Mouse (Mus musculus): Measurements from ENCODE around the gene Kcnj6. TPM values are rescaled to one million over a fixed set of nuclear protein-coding genes. Genes with fewer than 3 reads are reported as not detected.

Gene Kcnj6
- polyA plus RNA-seq, 2 experiments, result 0.03 TPM; not detected in 1

DNA sequence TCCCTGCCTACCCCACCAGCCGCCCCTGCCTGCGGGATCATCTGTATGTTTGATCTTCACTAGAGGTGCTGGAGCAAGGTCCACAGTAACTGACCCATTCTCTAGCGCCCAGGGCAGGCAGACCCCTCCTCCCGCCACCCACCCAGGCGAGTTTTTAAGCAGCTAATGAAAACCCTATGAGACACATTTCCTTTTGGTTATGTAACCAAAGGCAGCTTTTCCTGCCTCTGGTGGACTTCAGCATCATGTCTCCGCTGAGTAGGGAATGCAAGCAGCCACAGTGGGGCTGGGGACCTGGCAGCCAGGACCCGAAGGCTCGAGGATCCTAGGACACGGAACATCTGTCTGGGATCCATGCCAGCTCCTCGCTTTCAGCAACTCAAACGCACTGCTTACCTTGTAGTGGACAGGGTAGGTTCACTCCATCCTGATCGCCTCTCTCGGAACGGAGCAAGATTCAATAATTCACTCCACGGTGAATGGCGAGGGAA lies 665 bp downstream of the Kcnj6 start:
- Histone ChIP-seq H3K27me3 (ENCODE audit: control insufficient read depth, insufficient read depth, low read length) (peaks cover 38% of the 10 kb centered on the region), H3K4me3 (replicated peaks; ENCODE audit: low read length) (no peak overlapping the region), H3K4me1 (ENCODE audit: control insufficient read depth, insufficient read depth, low read length) (no peaks in the 10 kb centered on the region), H3K4me2 (replicated peaks; ENCODE audit: low read depth, low read length, severe bottlenecking) (0 out of 2 replicates have a peak overlapping the region, but pooled peaks have one; percentile 19), H3K9ac (ENCODE audit: low read depth, low read length, severe bottlenecking) (no peak overlapping the region), H3K27ac (replicated peaks; ENCODE audit: low read depth, low read length) (no peak overlapping the region), H3K9me3 (ENCODE audit: control insufficient read depth, low read length) (no peaks in the 10 kb centered on the region), H3K36me3 (ENCODE audit: control insufficient read depth, insufficient read depth, low read length) (no peaks in the 10 kb centered on the region)
- TF ChIP-seq POLR2A (IDR thresholded peaks at IDR 0.05; ENCODE audit: borderline replicate concordance, extremely low read depth, insufficient read depth, insufficient read length), result no peak
- no peak for DNase-seq (ENCODE audit: low spot score)
- WGBS, result 13% methylated on average over 16 of the region's 16 CpGs
- no peak for ATAC-seq (ENCODE audit: low FRiP score, low read depth)

GRCm38 (mm10) chr16:94995542-94996131 lies 1.9 kb downstream of the Kcnj6 start:
- no peak overlapping the region for H3K27ac ChIP-seq (replicated peaks; ENCODE audit: low read depth, low read length)
- no peaks in the 10 kb centered on the region for H3K4me1 ChIP-seq (ENCODE audit: control insufficient read depth, insufficient read depth, low read length)
- no peak for TF ChIP-seq POLR2A (IDR thresholded peaks at IDR 0.05; ENCODE audit: borderline replicate concordance, extremely low read depth, insufficient read depth, insufficient read length)
- 12% methylated on average over 13 of the region's 13 CpGs for WGBS
- no peak overlapping the region for H3K4me3 ChIP-seq (replicated peaks; ENCODE audit: low read length)
- H3K36me3 ChIP-seq (ENCODE audit: control insufficient read depth, insufficient read depth, low read length), result no peaks in the 10 kb centered on the region
- H3K9me3 ChIP-seq (ENCODE audit: control insufficient read depth, low read length), result no peaks in the 10 kb centered on the region
- H3K27me3 ChIP-seq (ENCODE audit: control insufficient read depth, insufficient read depth, low read length), result peaks cover 38% of the 10 kb centered on the region
- H3K9ac ChIP-seq (ENCODE audit: low read depth, low read length, severe bottlenecking), result no peak overlapping the region
- DNase-seq (ENCODE audit: low spot score) (peak; percentile 54), ATAC-seq (ENCODE audit: low FRiP score, low read depth) (no peak)
- H3K4me2 ChIP-seq (replicated peaks; ENCODE audit: low read depth, low read length, severe bottlenecking), result no peak overlapping the region

DNA sequence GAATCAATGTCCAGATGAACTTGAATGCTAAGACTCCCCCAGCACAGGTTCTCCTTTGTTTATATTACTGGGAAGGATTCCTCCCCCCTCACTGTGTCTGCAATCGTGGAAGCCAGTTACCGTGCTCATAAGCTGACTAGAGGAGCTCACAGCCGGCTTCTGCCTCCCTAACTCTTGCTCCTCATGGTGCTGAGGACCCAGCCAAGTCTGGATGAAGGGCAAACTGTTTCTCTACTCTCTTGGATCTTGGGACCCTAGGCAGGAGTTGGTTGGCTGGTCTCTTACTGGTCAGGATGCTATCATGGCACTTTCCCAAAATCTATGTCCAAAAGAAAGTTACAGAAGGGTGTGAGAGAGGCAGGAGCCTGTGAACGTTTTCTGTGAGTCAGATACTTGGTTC lies 2.6 kb downstream of the Kcnj6 start:
- no peak for ATAC-seq (ENCODE audit: low FRiP score, low read depth)
- DNase-seq (ENCODE audit: low spot score), result no peak
- WGBS, result 48% methylated on average over 4 of the region's 4 CpGs
- no peaks in the 10 kb centered on the region for H3K9me3 ChIP-seq (ENCODE audit: control insufficient read depth, low read length)
- H3K27me3 ChIP-seq (ENCODE audit: control insufficient read depth, insufficient read depth, low read length), result peaks cover 38% of the 10 kb centered on the region
- no peaks in the 10 kb centered on the region for H3K36me3 ChIP-seq (ENCODE audit: control insufficient read depth, insufficient read depth, low read length)
- no peak overlapping the region for H3K4me2 ChIP-seq (replicated peaks; ENCODE audit: low read depth, low read length, severe bottlenecking)
- no peaks in the 10 kb centered on the region for H3K4me1 ChIP-seq (ENCODE audit: control insufficient read depth, insufficient read depth, low read length)
- H3K9ac ChIP-seq (ENCODE audit: low read depth, low read length, severe bottlenecking), result no peak overlapping the region
- no peak overlapping the region for H3K27ac ChIP-seq (replicated peaks; ENCODE audit: low read depth, low read length)
- H3K4me3 ChIP-seq (replicated peaks; ENCODE audit: low read length), result no peak overlapping the region
- no peak for TF ChIP-seq POLR2A (IDR thresholded peaks at IDR 0.05; ENCODE audit: borderline replicate concordance, extremely low read depth, insufficient read depth, insufficient read length)

GRCm38 (mm10) chr16:94994148-94994547 lies 3.4 kb downstream of the Kcnj6 start:
- H3K27ac ChIP-seq (replicated peaks; ENCODE audit: low read depth, low read length), result no peak overlapping the region
- no peaks in the 10 kb centered on the region for H3K9me3 ChIP-seq (ENCODE audit: control insufficient read depth, low read length)
- H3K9ac ChIP-seq (ENCODE audit: low read depth, low read length, severe bottlenecking), result no peak overlapping the region
- H3K4me3 ChIP-seq (replicated peaks; ENCODE audit: low read length), result no peak overlapping the region
- ATAC-seq (ENCODE audit: low FRiP score, low read depth), result no peak
- WGBS, result 69% methylated on average over 3 of the region's 3 CpGs
- H3K4me1 ChIP-seq (ENCODE audit: control insufficient read depth, insufficient read depth, low read length), result no peaks in the 10 kb centered on the region
- no peak overlapping the region for H3K4me2 ChIP-seq (replicated peaks; ENCODE audit: low read depth, low read length, severe bottlenecking)
- no peak for TF ChIP-seq POLR2A (IDR thresholded peaks at IDR 0.05; ENCODE audit: borderline replicate concordance, extremely low read depth, insufficient read depth, insufficient read length)
- peaks cover 36% of the 10 kb centered on the region for H3K27me3 ChIP-seq (ENCODE audit: control insufficient read depth, insufficient read depth, low read length)
- DNase-seq (ENCODE audit: low spot score), result no peak
- H3K36me3 ChIP-seq (ENCODE audit: control insufficient read depth, insufficient read depth, low read length), result no peaks in the 10 kb centered on the region

DNA sequence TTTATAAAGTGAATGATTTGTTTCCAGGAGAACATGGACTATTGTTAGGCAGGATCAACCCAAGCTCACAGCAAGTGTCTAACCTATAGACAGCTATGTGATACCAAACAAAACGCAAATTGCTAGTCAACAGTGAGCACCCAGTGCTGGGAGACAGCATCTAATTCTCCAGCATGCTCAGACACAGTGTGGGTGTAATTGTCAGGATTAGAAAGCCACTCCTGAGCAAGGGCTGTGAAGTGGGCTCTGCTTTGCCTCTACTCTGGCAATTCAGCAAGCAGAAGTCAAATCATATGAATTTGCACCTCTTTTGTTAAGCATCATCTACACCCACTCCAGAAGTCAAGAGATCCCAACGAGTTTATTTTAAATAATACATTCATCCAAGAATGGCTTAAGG lies 7.4 kb downstream of the Kcnj6 start:
- no peak overlapping the region for H3K4me2 ChIP-seq (replicated peaks; ENCODE audit: low read depth, low read length, severe bottlenecking)
- no peak overlapping the region for H3K9ac ChIP-seq (ENCODE audit: low read depth, low read length, severe bottlenecking)
- no peaks in the 10 kb centered on the region for H3K27me3 ChIP-seq (ENCODE audit: control insufficient read depth, insufficient read depth, low read length)
- no peak for DNase-seq (ENCODE audit: low spot score)
- no peaks in the 10 kb centered on the region for H3K4me1 ChIP-seq (ENCODE audit: control insufficient read depth, insufficient read depth, low read length)
- ATAC-seq (ENCODE audit: low FRiP score, low read depth), result no peak
- WGBS, result 82% methylated on average over 2 of the region's 2 CpGs
- no peaks in the 10 kb centered on the region for H3K36me3 ChIP-seq (ENCODE audit: control insufficient read depth, insufficient read depth, low read length)
- no peaks in the 10 kb centered on the region for H3K9me3 ChIP-seq (ENCODE audit: control insufficient read depth, low read length)
- no peak for TF ChIP-seq POLR2A (IDR thresholded peaks at IDR 0.05; ENCODE audit: borderline replicate concordance, extremely low read depth, insufficient read depth, insufficient read length)
- no peak overlapping the region for H3K27ac ChIP-seq (replicated peaks; ENCODE audit: low read depth, low read length)
- no peak overlapping the region for H3K4me3 ChIP-seq (replicated peaks; ENCODE audit: low read length)
